Comparison of ENCODE assay signal across 9 mouse cellular contexts in the genomic region with DNA sequence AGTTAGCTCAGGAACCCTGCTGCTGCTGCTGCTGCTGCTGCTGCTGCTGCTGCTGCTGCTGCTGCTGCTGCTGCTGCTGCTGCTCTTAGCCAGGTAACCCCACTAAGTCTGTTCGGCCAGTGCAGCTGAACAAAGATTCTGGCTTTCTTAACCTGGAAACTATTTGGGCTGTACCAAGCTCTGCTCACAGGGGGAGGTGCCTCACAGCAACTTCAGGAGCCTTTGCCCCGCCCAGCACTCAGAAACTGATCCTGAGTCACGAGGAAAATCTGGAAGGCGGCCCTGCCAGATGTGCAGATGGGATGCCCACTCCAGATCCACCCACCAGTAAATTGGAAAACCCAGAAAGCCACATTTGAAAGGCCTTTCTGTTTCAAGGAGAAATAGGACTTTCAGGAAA. TPM values are rescaled to one million over a fixed set of nuclear protein-coding genes. Genes with fewer than 3 reads are reported as not detected.
DNase-seq lines count a peak whose midpoint lies in the region; TF ChIP-seq lines count a peak whose summit lies in the region.
"Had no signal": no experiment of that assay in that cellular context is flagged by ENCODE, and none has a peak within 500 bp of the region (broad histone marks: within the 10 kb centered on the region; RNA-seq: fewer than 3 reads in every experiment).

A gene (minus strand): TSS at position 203 of the 400 bp plus-strand sequence.

- TF ChIP-seq POLR2A in embryonic fibroblast, embryonic 13.5 days (IDR thresholded peaks at IDR 0.05; ENCODE audit: low read depth, low read length): peak; percentile 50
- no peak for TF ChIP-seq POLR2A in lung, adult 2 months (IDR thresholded peaks at IDR 0.05; ENCODE audit: borderline replicate concordance, extremely low read depth, low read depth, low read length)

- no peak within 1 kb of the TSS; the same call in 1 of the 2 replicates for H3K27ac ChIP-seq in embryonic fibroblast, embryonic 13.5 days (ENCODE audit: insufficient read depth, low read length)

- peak; percentile 28 for DNase-seq in brain, adult 2 months (ENCODE audit: low read depth, low spot score)
- peak; percentile 5 for DNase-seq in kidney, adult 18-20 months
- peak; percentile 11 for DNase-seq in lung, adult 2 months
- no peak for DNase-seq in spleen, adult 18-20 months
- DNase-seq in Muller cell, postnatal 12 days (ENCODE audit: inconsistent ontology term): no peak
- DNase-seq in right cerebral cortex, postnatal 14 days: no peak
- DNase-seq in left cerebral cortex, postnatal 36 days (ENCODE audit: low spot score in 2 of 2): no peak

- TF ChIP-seq CTCF in embryonic fibroblast, embryonic 13.5 days (IDR thresholded peaks at IDR 0.05; ENCODE audit: borderline replicate concordance, insufficient read depth, low read length): no peak
- no peak for TF ChIP-seq CTCF in lung, adult 2 months (IDR thresholded peaks at IDR 0.05; ENCODE audit: insufficient read depth, low read length)

- H3K4me1 ChIP-seq in embryonic fibroblast, embryonic 13.5 days (ENCODE audit: control insufficient read depth, insufficient read depth, low read length): no peaks in the 10 kb centered on the region
- no peaks in the 10 kb centered on the region for H3K4me1 ChIP-seq in lung, adult 2 months (ENCODE audit: control insufficient read depth, insufficient read depth, low read length)

- WGBS in lung, adult 2 months: 47% methylated on average over 4 of the region's 4 CpGs

- peak within 1 kb of the TSS; percentile 59 for H3K4me3 ChIP-seq in embryonic fibroblast, embryonic 13.5 days (ENCODE audit: insufficient read depth, low read length)
- H3K4me3 ChIP-seq in lung, adult 2 months (replicated peaks; ENCODE audit: extremely low read depth, low read depth, low read length): peak within 1 kb of the TSS; percentile 10

- intact Hi-C loops in left cerebral cortex, postnatal 36 days (cut with DNase I): no loop called here

RNA-seq across cellular contexts. Expression of the gene that starts here (rescaled TPM):
- 31.8 and 143 TPM in 2 replicates for polyA plus RNA-seq in embryonic fibroblast, embryonic 13.5 days (2011; ENCODE audit: insufficient read length, low read depth, missing spikeins)
- polyA plus RNA-seq in lung, adult 2 months (2012; rRNA removed): 1.2 and 1.9 TPM in 2 replicates
- 1 to 10 TPM; 1.3 to 2.4 TPM for total RNA-seq in left cerebral cortex, postnatal 36 days (2021)
- total RNA-seq: neutrophil, adult 5-6 weeks had no signal

Comparison
In these comparisons a context has a peak if more than half of its experiments do, and no peak if none do; other contexts are left out.
1. RNA of the gene that starts here (polyA plus RNA-seq): 31.8 to 143 TPM in embryonic fibroblast, embryonic 13.5 days; 1.2 to 1.9 TPM in lung, adult 2 months; every median in the first group is over 10 times any median in the second.
2. DNase-seq: peak in brain, adult 2 months (single experiment), kidney, adult 18-20 months (single experiment) and lung, adult 2 months (single experiment); none in spleen, adult 18-20 months (0 of 2), Muller cell, postnatal 12 days (single experiment), right cerebral cortex, postnatal 14 days (single experiment) and left cerebral cortex, postnatal 36 days (0 of 2).